Mouse (Mus musculus) stomach, embryonic 14.5 days (tissue): ENCODE results near the gene Cd27. TPM values are rescaled to one million over a fixed set of nuclear protein-coding genes. Genes with fewer than 3 reads are reported as not detected.

ENCODE experiments used
- ATAC-seq: fragments of 200-750 bp; cut with Nextera tagmentation; 2 replicates; pipeline ENCODE4 v1.8.0; 2017; ENCODE audit warnings: low read depth, moderate TSS enrichment; ENCODE audit not compliant: insufficient number of reproducible peaks, insufficient read depth, low FRiP score
- H3K27ac ChIP-seq: fragments of 300-500 bp; sonication (generic); 2 replicates; pipeline ENCODE4 v1.5.1; 2014; ENCODE audit warnings: mild to moderate bottlenecking, low read length, moderate library complexity, mixed read lengths
- H3K27me3 ChIP-seq: fragments of 300-500 bp; sonication (generic); 2 replicates; pipeline ENCODE4 v1.6.1; 2014; ENCODE audit warnings: low read length, control low read depth, mixed read lengths; ENCODE audit not compliant: control insufficient read depth, insufficient read depth
- H3K36me3 ChIP-seq: fragments of 300-500 bp; sonication (generic); 2 replicates; pipeline ENCODE4 v1.6.1; 2014; ENCODE audit warnings: mild to moderate bottlenecking, control low read depth, low read length, moderate library complexity, mixed read lengths; ENCODE audit not compliant: control insufficient read depth, insufficient read depth
- H3K4me1 ChIP-seq: fragments of 300-500 bp; sonication (generic); 2 replicates; pipeline ENCODE4 v1.6.1; 2014; ENCODE audit warnings: low read length, control low read depth, mixed read lengths; ENCODE audit not compliant: control insufficient read depth, insufficient read depth
- H3K4me2 ChIP-seq: fragments of 300-500 bp; sonication (generic); replicated peaks from 2 replicates; pipeline ENCODE4 v1.6.1; 2014; ENCODE audit warnings: low read depth, low read length, control low read depth
- H3K4me3 ChIP-seq: fragments of 300-500 bp; sonication (generic); 2 replicates; pipeline ENCODE4 v1.5.1; 2014; ENCODE audit warnings: low read depth, low read length, control low read depth
- H3K9ac ChIP-seq: fragments of 300-500 bp; sonication (generic); replicated peaks from 2 replicates; pipeline ENCODE4 v1.6.1; 2014; ENCODE audit warnings: low read depth, mild to moderate bottlenecking, control low read depth, low read length, moderate library complexity, mixed read lengths
- H3K9me3 ChIP-seq: fragments of 300-500 bp; sonication (generic); 2 replicates; pipeline ENCODE4 v1.6.1; 2016; ENCODE audit warnings: low read depth, low read length, control low read depth; ENCODE audit not compliant: control insufficient read depth
- WGBS: fragments of 180-500 bp; shearing (Covaris S2); extraction: QIAGEN DNeasy Blood & Tissue Kit; methylation state at CpG from one replicate; pipeline ENCODE4 v1.1.7; 2014; 5-methylcytosine and 5-hydroxymethylcytosine counted together
- polyA plus RNA-seq: library from polyadenylated mRNA; unstranded; fragments of >200 nt; fragmentation: Nextera tagmentation; extraction: Ambion mirVana; gene quantifications from 2 replicates; pipeline ENCODE4 v1.2.1, GENCODE M21; 2014

Cd27 gene
- polyA plus RNA-seq, 1 experiment from 2014 or later, result 3.1 TPM

DNA sequence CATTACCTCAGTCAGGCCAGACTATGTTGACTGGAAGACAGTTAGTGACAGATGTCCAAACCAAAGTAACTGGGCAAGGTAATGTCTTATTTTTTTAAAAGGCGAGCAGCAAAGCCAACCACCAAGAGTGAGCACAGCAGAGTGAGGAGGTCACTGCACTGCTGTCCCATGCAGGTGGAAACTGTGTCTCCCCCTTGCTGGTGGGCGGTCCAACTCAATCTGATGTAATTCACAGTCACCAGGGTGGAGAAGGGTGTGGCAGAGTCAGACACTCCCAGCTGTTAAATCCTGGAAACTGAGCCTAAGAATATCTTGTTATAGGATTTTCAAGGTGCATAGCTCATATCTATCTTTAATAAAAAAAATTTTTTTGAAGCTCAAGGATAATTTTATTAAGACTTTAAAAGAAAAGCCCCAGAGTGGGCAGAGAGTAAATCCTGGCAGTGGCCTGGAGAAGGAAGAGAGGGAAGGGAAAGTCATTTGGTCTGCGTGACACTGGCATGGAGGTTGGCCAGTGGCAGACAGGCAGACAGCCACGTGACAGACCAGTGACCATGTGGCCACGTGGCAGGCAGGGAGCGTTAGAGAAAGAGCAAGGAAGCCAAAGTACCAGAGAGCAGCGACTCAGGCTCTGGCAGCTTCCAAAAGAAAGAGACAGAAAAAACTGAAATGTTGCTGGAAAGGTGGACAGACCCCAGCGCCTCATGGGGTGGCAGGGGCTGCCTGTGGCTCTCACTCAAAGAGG is 19.6 kb upstream of the Cd27 start:
- Histone ChIP-seq H3K27me3 (no peaks in the 10 kb centered on the region), H3K9me3 (no peaks in the 10 kb centered on the region), H3K9ac (no peak overlapping the region), H3K36me3 (no peaks in the 10 kb centered on the region), H3K4me3 (no peak overlapping the region), H3K27ac (no peak overlapping the region), H3K4me2 (no peak overlapping the region), H3K4me1 (no peaks in the 10 kb centered on the region)
- no peak for ATAC-seq
- WGBS, result 76% methylated on average over 8 of the region's 8 CpGs

DNA sequence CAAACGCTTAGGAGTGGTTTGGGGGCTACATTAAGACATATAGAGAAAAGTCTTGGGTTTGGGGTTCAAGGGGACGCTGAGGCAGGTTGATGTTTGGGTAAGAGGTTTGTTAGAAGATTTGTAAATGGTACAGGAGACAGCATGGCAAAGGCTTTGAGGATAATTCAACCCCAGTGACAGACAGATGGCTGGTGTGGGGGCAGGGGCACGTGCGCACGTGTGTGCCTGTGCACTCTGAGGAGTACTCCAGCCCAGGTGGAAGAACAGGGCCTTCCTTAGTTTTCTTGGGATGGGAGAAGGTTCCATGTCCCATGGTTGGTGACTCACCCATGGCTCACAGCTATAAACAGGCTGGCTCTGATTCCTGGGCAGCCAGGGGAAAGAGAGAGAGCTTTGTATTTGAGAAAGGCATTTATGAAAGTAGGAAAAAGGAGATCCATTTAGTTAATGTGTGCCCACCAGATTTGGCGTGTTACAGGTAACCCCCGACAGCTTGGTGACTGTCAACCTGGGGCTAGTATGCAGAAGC is 18.8 kb upstream of the Cd27 start:
- H3K4me2 ChIP-seq, result no peak overlapping the region
- H3K27ac ChIP-seq, result no peak overlapping the region
- H3K9me3 ChIP-seq, result no peaks in the 10 kb centered on the region
- no peak overlapping the region for H3K9ac ChIP-seq
- no peak overlapping the region for H3K4me3 ChIP-seq
- H3K36me3 ChIP-seq, result no peaks in the 10 kb centered on the region
- 84% methylated on average over 7 of the region's 7 CpGs for WGBS
- no peaks in the 10 kb centered on the region for H3K27me3 ChIP-seq
- no peaks in the 10 kb centered on the region for H3K4me1 ChIP-seq
- ATAC-seq, result no peak

DNA sequence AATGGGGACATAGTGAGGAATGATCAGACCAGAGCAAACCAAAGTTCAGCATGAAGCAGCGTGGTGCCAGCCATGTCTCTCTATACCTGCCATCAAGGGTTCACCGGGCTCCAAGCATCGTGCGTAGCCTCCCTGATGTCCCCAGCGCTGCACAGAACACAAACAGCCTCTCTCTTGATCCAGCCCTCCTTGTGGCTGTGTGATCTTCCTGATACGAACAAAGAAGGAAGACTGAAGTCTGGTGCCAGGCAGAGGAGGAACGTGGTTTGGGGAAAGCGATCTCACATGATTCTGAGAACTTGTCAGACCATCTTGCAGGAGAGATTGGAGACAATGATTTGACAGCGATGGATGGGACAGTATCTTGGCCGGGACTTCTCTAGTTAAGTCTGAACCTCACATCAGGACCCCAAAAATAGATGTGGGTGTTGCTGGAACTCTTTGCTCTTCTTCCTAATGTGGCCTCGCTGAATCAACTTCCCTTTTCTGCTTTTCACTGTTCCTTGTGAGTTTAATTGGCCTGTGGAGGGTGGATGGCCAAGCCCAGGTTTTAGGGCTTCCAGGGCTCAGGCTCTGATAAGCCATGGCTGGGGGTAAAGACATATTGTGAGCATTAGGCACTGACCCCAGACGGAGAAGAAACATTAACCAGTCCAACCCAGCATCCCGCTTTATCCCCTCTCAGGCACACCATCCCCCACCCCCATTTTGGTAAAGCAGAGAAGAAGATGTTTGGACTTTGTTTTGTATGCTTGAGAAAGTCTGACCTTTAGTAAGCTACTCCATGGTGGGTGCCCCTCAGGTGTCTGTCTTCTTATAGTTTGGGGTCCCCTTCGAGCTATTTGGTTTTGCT is 17.3 kb upstream of the Cd27 start:
- Histone ChIP-seq H3K4me3 (no peak overlapping the region), H3K27me3 (no peaks in the 10 kb centered on the region), H3K4me1 (no peaks in the 10 kb centered on the region), H3K36me3 (no peaks in the 10 kb centered on the region), H3K9me3 (no peaks in the 10 kb centered on the region), H3K4me2 (no peak overlapping the region), H3K27ac (no peak overlapping the region), H3K9ac (no peak overlapping the region)
- 73% methylated on average over 14 of the region's 14 CpGs for WGBS
- no peak for ATAC-seq

DNA sequence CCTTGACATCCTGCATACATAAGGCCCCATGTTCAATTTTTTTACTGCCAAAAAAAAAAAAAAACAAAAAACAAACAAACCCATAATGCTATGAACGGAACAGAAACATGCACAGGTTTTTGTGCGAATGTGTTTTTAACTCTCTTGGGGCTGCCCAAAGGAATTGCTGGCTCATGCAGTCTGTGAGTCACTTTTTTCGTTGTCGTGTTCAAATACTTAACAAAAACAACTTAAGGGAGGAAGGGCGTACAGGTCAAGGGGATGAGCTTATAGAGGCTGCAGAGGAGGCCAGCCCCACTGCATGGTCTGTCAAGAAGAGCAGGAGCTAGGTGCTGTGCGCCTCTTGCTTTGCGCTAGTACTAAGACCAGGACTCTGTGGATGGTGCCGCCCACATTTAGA is 15.9 kb upstream of the Cd27 start:
- Histone ChIP-seq H3K4me1 (no peaks in the 10 kb centered on the region), H3K36me3 (no peaks in the 10 kb centered on the region), H3K4me3 (no peak overlapping the region), H3K27me3 (no peaks in the 10 kb centered on the region), H3K4me2 (no peak overlapping the region), H3K9ac (no peak overlapping the region), H3K27ac (no peak overlapping the region), H3K9me3 (no peaks in the 10 kb centered on the region)
- WGBS, result 88% methylated on average over 8 of the region's 8 CpGs
- no peak for ATAC-seq

DNA sequence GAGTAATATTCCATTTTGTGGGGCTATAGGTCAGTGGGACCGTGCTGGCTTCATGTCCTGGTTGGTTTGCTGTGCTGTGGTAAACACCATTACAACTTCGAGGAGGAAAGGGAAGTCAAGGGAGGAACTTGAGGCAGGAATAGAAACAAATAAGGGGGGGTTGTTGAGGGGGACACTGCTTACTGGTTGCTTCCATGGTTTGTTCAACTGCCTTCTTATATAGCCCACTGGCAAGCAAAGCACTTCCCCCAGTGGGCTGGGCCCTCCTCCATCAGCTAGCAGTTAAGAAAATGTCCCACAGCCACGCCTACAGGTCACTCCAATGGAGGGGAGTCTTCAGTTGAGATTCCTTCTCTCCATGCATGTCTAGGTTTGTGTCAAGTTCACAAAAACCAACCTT is 15.5 kb upstream of the Cd27 start:
- no peak for ATAC-seq
- Histone ChIP-seq H3K4me2 (no peak overlapping the region), H3K9ac (no peak overlapping the region), H3K4me1 (no peaks in the 10 kb centered on the region), H3K9me3 (no peaks in the 10 kb centered on the region), H3K4me3 (no peak overlapping the region), H3K27ac (no peak overlapping the region), H3K36me3 (no peaks in the 10 kb centered on the region), H3K27me3 (no peaks in the 10 kb centered on the region)
- 82% methylated on average over 3 of the region's 3 CpGs for WGBS

DNA sequence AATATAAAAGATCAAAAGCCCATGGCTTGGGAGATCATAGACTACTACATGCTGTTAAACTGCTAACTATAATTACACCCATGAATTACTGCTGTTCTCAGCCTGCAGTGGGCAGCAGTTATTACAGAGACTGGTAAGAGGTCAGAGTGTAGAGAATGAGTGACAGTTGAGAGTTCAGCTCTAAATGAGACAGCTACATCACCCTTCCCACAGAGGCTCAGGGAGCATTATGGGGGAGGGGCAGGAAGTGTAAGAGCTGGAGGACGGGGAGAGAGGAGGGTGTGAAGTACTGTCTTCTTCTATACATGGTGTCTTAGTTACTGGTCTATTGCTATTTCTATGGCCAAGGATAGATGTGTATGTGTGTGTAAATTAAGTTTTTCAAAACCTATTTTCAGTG is 7.7 kb upstream of the Cd27 start:
- Histone ChIP-seq H3K27me3 (no peaks in the 10 kb centered on the region), H3K9me3 (no peaks in the 10 kb centered on the region), H3K4me3 (no peak overlapping the region), H3K9ac (no peak overlapping the region), H3K36me3 (no peaks in the 10 kb centered on the region), H3K4me2 (no peak overlapping the region), H3K4me1 (no peaks in the 10 kb centered on the region), H3K27ac (no peak overlapping the region)
- ATAC-seq, result no peak
- 17% methylated on average over 1 of the region's 1 CpGs for WGBS

DNA sequence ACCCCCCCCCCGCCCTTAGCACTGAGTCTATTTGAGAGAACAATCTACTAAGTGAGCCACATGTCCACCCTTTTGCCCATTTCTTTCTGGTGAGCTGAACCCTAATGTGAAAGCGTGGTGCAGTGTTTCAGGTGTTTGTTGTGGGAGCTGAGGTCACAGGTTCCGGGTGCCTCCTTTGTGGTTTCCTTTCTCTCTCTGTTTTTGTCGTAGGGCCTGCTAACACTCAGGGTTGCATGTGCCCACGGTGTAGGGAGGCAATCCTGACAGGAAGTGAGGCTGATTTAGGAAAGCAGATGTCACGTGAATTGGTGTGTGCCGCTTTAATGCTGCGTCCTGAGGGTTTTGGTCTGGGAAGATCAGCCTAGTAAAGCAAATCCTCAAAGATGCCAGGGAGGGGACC is 4.8 kb upstream of the Cd27 start:
- ATAC-seq, result no peak
- H3K9me3 ChIP-seq, result no peaks in the 10 kb centered on the region
- WGBS, result 79% methylated on average over 8 of the region's 8 CpGs
- no peak overlapping the region for H3K4me2 ChIP-seq
- no peak overlapping the region for H3K9ac ChIP-seq
- H3K4me3 ChIP-seq, result no peak overlapping the region
- no peak overlapping the region for H3K27ac ChIP-seq
- no peaks in the 10 kb centered on the region for H3K4me1 ChIP-seq
- no peaks in the 10 kb centered on the region for H3K27me3 ChIP-seq
- H3K36me3 ChIP-seq, result no peaks in the 10 kb centered on the region

DNA sequence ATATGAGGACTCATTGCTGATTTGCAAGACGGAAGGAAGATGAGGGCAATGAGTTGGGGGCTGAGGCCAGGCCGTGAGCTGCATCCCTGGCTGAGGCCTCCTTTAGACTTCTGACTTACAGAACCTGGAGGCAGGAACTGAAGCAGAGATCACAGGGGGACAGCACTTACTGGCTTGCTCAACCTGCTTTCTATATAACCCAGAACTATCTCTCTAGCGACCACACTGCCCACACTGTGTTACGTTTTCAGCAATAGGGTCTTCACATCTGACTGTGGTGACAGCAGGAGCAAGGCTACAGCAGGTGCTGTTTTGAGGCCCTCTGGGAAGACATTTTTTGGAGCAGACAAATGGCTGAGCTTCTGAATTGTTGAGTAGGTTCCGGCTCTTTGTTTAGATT is 3.8 kb upstream of the Cd27 start:
- H3K9me3 ChIP-seq, result no peaks in the 10 kb centered on the region
- no peak overlapping the region for H3K4me2 ChIP-seq
- H3K27ac ChIP-seq, result no peak overlapping the region
- no peaks in the 10 kb centered on the region for H3K36me3 ChIP-seq
- WGBS, result 82% methylated on average over 5 of the region's 5 CpGs
- no peaks in the 10 kb centered on the region for H3K4me1 ChIP-seq
- no peak overlapping the region for H3K4me3 ChIP-seq
- H3K27me3 ChIP-seq, result no peaks in the 10 kb centered on the region
- H3K9ac ChIP-seq, result no peak overlapping the region
- ATAC-seq, result no peak
